Mouse (Mus musculus) spleen, postnatal 4 days (tissue): ENCODE measurements around the gene Rplp2.
"Not testable (repeated sequence)": the region's sequence is repeated elsewhere in the genome, so short reads cannot be mapped to it uniquely, and the experiment has no call there.

ENCODE experiments used
- DNase-seq, 2 experiments: peaks; one replicate each; pipeline ENCODE4 v3.0.0; 2022; ENCODE audit warnings: low spot score in 2 of 2

Gene Rplp2

GRCm38 (mm10) chr7:141447110-141447991 is at the start of gene Rplp2:
Rplp2 (plus strand) TSS chr7:141447370.
- DNase-seq: peak; percentile 92 to 95

- peak; percentile 65 to 83 for DNase-seq
These were observed 43.9 kb upstream of the Rplp2 start for GRCm38 (mm10) chr7:141403305-141403704.

GRCm38 (mm10) chr7:141405466-141405865 is 41.7 kb upstream of the Rplp2 start:
- no peak for DNase-seq

GRCm38 (mm10) chr7:141407670-141408069 is 39.5 kb upstream of the Rplp2 start:
- DNase-seq: not testable (repeated sequence)

DNA sequence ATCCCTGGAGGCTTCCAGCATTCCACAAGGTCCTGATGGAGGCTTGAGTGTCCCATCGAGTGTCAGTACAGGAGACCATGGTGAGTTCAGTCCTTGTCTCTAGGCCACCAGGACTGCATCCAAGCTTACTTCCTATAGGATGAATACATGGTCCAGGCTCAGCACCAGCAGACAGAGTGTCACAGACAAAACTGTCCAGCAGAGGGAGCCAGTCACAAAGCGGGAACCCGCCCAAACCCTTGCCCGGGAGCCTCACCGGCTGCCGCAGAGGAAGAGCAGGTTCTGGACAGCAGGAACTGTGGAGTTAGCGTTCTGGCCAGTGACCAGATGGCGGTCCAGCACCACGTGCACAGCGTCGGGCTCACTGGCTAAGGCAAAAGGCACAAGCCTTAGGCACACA is 38.3 kb upstream of the Rplp2 start:
- peak; percentile 86 to 95 for DNase-seq

GRCm38 (mm10) chr7:141410631-141411030 is 36.5 kb upstream of the Rplp2 start:
- DNase-seq: peak in 1 of 2 experiments; percentile 63

DNA sequence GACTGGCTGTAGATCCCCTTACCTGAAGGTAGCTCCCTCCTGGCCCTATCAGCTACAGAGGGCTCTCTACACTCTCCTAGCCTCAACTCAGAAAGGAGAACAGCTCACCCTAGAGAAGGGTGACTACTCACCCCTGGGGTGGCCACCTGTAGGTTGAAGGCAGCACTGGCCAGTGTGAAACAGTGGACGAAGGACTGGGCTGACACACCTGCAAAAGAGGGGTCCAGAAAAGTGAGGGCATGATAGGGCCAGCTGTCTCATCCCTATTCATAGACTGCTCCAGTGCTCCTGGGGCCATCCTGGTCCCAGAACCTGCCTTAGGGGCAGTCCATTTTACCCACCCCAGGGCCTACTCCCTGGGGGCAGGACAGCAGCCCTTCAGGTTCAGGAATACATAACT is 35.5 kb upstream of the Rplp2 start:
- no peak for DNase-seq

- DNase-seq: peak in 1 of 2 experiments; percentile 67
These were observed 33.8 kb upstream of the Rplp2 start for GRCm38 (mm10) chr7:141413331-141413730.

- DNase-seq: peak; percentile 100
These were observed 33.2 kb upstream of the Rplp2 start, which contains the start of gene Gatd1 for GRCm38 (mm10) chr7:141413809-141414584. Gatd1 (minus strand) TSS chr7:141414136.

DNA sequence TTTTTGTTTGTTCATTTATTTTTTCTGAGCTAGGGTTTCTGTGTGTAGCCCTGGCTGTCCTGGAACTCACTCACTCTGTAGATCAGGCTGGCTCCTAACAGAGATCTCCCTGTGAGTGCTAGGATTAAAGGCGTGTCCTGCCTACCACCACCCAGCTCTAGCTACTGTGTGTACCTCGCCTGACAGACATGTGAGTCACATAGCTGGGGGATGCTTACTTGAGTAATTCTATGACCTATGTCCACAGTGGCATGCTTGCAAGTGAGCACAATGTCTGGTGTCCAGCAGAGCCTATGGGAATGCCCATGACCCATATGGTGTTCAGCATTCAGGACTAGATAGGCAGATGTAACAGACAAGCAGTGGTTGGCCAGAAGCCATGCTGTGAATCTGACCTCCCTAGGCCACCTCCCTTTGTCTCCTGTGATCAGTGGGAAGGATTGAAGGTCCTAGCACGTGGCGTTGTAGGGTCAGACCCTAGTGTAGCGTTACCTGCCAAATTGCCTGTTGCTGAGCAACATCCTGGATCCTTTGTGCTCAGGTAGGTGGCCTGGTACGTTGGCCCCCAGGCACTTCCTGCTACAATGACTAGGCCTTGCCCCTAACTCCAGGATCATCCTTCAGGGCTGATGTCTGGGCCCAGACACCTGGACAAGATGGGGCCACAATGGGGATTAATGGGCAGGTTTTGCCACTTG is 30.9 kb upstream of the Rplp2 start:
- DNase-seq: peak in 1 of 2 experiments; percentile 11

- peak in 1 of 2 experiments; percentile 11 for DNase-seq
These were observed 29.2 kb upstream of the Rplp2 start for GRCm38 (mm10) chr7:141417731-141418681.

- peak; percentile 39 to 67 for DNase-seq
These were observed 28.2 kb upstream of the Rplp2 start for GRCm38 (mm10) chr7:141418970-141419369.

- DNase-seq: no peak
These were observed 27.0 kb upstream of the Rplp2 start for GRCm38 (mm10) chr7:141420030-141420702.

GRCm38 (mm10) chr7:141423811-141424210 is 23.4 kb upstream of the Rplp2 start:
- DNase-seq: no peak

GRCm38 (mm10) chr7:141426948-141427730 is 20.0 kb upstream of the Rplp2 start:
- DNase-seq: peak in 1 of 2 experiments; percentile 11

- no peak for DNase-seq
These were observed 18.5 kb upstream of the Rplp2 start for GRCm38 (mm10) chr7:141428701-141429100.

- peak; percentile 18 to 65 for DNase-seq
These were observed 17.9 kb upstream of the Rplp2 start, which contains the start of gene Cend1 for GRCm38 (mm10) chr7:141429310-141429709. Cend1 (minus strand) TSS chr7:141429491.

GRCm38 (mm10) chr7:141429840-141430584 is 17.2 kb upstream of the Rplp2 start:
- DNase-seq: no peak
